Mouse (Mus musculus): ENCODE data around the gene Atp13a3.

- TF ChIP-seq POLR2A (IDR thresholded peaks at IDR 0.05; ENCODE audit: borderline replicate concordance, extremely low read depth, insufficient read depth, insufficient read length, poor library complexity, severe bottlenecking) = no peak
- no peak for TF ChIP-seq CTCF (IDR thresholded peaks at IDR 0.05; ENCODE audit: borderline replicate concordance, extremely low read depth, insufficient read depth, insufficient read length)
These were observed 23.0 kb upstream of the Atp13a3 start for GRCm38 (mm10) chr16:30428753-30429260.

All from brain, embryonic 14.5 days (tissue).